Mouse (Mus musculus) layer of hippocampus, postnatal 14 days (tissue): Measurements from ENCODE around the gene Mpped2. TPM values are rescaled to one million over a fixed set of nuclear protein-coding genes. Genes with fewer than 3 reads are reported as not detected.

Source experiments
- DNase-seq, 2 experiments: peaks; one replicate each; pipeline ENCODE4 v3.0.0; 2021 to 2022; ENCODE audit warnings: low spot score in 2 of 2, mixed read lengths in 1 of 2
- total RNA-seq, 2 experiments: library from RNA; stranded (reverse); gene quantifications; 2 replicates each; pipeline ENCODE4 v1.2.3; 2021

Mpped2 gene
- total RNA-seq, 2 experiments from 2014 or later: 39.9 to 40.3 TPM

DNA sequence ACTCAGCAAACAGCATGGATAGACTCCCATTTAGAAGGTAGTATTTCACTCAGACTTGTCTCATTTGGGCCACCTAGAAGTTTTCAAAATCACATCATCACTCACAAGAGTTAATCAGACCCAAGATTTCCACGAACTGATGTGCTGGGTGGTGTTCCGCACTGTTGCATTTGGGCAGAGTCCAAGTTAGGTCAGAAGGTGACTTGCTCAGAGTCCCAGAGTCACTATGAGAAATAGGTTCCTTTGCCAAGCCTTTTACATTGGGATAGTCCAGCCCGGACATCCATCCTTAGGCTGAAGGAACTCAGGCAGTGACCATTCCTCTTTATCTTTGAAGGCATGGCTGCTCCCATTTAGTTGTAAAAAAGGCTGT lies 97.2 kb downstream of the Mpped2 start:
- no peak for DNase-seq

DNA sequence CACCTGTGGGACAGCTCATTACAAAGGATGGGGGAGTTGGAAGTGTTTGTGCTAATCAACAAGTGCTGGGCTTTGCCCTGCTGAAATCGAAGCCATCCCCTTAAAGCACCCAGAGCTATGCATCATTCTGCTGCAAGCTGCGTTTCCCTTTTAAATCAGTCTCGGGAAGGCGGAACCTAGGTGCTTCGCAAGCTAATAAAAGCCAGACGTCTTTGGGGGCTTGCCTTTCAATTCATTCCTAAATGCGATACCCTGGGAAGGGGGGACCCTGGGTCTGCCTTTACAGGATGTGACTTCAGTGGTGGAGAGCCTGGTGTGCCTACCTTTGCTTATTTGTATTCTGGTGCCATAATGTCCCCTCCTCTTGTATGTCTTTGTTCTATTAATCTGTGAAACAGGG lies 103.2 kb downstream of the Mpped2 start:
- no peak for DNase-seq

DNA sequence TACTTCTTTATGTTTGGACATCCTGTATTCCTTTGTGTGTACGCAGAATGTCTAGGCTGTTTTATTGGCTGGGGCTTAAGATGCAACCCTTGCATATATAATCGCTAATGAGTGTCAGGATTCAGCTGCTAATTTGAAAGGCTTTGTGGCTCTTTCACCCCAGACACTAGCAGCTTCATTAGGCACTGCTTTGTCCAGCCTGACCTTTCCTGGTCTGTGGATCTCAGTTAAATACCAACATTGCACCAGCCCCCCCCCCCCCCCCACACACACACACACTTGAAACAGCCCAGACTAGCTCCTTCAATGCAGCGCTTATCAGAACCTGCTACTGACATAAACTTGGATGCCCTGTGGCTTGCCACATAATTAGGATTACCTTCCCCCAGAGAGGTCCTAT lies 104.8 kb downstream of the Mpped2 start:
- no peak for DNase-seq

DNA sequence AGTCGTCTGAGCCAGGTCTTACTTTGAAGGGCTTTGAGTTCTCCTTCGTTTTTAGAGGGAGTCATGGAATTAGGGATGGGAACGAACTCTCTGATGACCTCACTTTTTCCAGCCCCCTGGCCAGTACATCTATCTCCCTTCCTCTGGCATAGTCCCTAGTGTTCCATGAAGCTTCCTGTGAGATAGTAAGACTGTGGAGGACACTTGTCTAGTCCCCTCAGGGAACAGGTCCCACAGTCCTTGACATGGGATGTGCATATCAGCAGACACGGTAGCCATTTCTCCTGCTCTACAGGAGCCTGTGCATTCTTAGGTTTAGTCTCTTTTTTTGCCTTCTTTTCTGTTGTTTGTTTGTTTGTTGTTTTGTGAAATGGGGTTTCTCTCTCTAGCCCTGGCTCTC lies 105.8 kb downstream of the Mpped2 start:
- DNase-seq: no peak

DNA sequence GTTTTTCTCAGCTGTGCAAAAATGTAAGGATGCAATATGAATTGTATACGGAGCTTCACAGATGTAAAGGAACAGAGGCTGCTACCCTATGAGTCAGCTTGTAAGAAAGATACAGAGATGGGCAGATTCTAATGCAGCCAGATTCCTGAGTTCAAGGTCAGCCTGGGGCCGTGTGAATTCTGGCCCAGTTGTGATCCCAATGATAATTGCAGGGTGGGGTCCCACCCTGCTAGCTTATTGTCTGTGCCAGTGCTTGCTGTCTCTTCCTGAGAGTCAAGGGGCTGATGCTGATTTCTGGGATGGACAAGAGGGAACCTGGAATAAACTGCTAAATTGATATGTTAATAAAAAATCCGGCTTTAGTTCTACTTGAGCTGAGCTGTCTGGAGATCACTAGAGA lies 122.8 kb downstream of the Mpped2 start:
- DNase-seq: no peak

DNA sequence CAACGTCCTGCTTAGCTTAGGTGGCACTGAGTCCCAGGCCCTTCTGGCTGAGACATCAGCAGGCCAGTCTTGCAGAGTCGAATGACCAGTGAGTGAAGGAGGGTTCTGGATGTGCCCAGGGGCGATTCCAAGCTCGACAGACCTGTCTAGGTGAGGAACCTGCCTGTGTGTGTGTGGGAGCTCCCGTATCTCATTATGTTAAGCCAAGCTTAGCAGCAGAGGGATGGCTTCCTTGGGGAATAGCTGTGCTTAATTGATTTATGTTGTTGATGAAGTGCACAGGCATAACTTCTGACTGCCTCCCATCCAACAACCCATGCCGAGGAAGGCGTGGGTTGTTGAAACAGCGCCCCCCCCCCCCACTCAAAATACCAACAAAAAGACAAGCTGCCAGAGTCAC lies 128.2 kb downstream of the Mpped2 start:
- no peak for DNase-seq

DNA sequence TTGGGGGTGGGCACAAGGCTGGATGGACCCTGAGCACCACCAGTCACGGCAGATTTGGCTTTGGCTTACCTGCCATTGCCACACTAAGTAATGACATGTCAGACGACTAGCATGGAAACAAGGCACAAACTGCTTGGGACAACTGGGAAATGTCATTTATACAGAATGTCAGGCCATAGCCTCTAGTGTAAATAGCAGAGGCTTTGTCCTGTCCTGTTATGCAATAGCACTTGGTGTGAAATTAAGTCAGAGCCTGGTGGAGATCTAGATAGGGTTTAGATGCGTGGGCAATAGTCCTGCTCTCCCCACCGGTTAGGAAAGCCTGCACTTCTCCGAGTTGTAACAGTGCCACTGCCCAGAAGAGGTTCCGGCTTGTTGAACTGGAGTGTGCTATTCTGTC lies 128.8 kb downstream of the Mpped2 start:
- DNase-seq: no peak

DNA sequence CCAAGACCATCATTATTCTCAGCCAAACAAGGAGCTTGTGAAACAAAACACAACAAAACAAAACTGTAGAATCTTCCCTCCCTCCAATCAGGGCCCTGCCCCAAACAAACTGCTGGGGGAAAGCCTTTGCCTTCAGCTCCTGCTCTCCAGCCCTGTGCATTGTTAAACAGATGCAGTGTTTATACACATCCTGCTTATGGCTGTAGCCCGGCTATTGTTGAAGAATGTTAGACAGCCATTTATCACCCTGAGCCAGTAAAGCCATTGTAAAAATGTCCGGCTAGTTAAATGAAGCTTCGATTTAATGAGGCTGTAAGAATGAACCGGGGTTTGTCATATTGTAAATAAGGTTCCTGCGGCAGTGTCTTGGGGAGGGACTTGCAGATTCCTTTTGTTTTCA lies 129.5 kb downstream of the Mpped2 start:
- DNase-seq: no peak

DNA sequence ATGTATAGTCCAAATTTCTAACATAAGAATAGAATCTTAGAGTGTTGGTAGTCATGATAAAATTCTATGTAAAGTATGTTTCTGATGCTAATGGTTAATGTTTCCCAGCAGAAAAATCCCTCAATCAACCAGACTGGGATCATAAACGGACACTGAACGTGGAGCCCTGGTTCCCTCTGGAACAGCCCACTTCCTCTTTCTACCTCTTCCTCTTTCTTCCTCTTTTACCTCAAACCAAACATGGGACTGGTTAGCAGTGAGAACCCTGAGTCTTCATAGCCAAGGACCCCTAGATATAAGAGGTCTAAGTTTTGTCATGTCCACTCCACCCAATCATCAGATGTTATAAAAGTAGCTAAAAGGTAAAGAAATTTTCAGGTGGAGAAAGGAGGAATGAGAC lies 132.4 kb downstream of the Mpped2 start:
- no peak for DNase-seq

DNA sequence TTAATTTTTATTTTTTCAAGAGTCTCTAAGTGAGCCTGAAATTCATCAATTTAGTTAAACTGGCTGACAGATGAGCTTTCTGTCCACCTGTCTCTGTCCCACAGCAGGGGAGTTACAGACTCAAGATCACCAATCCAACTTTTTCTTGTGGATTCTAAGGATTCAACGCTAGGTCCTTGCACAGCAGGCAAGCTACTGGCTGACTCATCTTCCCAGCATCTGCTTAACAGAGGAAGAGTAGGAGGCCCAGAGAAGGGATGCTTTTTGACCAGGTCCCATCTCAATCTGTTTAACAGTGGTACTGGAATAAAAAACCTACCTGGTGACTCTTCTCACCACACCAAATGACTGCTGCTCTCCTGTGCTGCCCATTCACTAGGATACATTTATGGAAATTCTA lies 133.0 kb downstream of the Mpped2 start:
- DNase-seq: no peak

DNA sequence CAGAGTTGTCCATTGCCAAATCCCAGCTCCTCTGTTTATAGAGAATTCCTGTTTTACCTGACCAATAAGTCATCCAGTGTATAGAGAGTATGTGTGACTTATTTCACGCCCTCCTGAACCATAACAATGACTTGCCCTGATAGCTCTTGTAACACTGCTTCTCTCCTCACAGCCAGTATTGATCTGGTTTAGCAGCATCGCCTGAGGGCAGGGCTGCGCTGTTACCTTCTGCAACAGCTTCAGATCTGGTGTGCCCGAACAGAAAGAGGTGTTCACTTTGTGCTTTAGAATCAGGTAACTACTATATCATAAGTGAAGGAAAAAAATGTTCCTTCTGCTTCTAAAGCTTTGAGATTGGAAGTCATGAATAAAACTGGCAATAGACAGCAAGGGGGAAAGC lies 133.7 kb downstream of the Mpped2 start:
- DNase-seq: no peak

DNA sequence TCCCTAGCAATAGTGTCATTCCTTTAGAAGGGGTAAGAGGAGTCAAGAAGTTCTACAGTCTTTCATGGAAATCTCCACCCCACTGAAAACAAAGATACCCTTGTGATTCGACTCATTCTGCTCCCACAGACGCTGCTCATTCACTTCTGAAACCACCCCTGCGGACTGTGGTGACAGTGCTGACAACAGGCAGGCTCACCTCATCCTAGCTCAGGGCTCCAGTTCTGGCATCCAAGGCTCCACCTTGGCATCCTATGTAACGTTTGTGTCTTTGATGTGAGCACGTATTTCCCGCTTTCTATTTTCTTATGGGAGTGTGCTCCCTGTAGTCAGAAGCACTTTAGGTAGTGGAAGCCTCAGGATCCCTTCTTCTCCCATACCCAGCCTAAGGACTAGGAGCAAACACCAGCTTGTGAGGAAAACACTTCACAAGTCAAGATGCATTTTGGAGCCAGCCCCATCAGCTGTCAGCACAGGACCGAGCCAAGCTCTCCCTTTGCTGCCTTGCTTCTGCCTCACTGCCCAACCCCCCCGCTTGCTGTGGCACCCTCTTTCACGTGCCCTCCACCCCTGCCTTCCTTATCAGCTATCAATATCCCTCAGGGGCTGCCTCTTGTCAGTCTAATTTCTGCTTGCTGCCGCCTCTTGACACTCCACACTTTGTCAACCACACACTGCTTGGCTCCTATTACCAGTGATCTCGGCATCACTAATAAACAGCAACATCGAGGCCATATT lies 135.7 kb downstream of the Mpped2 start:
- peak in 1 of 2 experiments; percentile 11 for DNase-seq

DNA sequence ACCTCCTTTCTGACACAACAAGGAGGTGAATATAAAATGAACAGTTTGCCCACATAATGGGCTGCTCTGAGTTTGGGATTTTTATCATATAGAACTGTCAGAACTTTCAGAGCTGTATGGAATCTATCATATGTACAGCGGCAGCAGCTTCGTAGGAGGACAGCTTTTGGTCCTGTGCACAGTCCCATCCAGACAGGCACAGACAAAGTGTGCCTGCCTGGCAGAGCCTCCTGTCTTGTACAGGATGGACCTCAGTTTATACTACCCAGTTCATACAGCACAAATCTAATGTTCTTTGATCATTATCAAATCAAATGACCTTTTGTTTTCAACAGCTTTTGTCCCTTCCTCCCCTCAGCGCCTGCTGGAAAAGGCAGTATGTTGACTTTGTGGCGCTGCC lies 136.4 kb downstream of the Mpped2 start:
- DNase-seq: no peak

DNA sequence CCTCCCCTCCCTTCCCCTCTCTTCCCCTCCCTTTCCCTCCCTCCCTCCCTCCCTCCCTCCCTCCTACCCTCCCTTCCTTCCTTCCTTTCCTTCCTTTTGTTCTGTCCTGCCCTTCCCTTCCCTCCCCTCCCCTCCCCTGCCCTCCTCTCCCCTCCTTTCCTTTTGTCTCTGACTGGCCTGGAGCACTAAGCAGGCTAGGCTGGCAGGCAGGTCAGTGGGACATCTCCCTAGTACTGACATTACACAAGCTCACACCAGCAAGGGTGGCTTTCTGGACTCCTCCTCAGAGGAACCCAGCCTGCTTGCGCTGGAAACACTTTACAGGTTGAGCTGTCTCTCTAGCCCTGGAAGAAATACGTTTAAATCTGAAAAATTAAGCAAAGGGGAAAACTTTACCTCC lies 139.5 kb downstream of the Mpped2 start:
- no peak for DNase-seq

DNA sequence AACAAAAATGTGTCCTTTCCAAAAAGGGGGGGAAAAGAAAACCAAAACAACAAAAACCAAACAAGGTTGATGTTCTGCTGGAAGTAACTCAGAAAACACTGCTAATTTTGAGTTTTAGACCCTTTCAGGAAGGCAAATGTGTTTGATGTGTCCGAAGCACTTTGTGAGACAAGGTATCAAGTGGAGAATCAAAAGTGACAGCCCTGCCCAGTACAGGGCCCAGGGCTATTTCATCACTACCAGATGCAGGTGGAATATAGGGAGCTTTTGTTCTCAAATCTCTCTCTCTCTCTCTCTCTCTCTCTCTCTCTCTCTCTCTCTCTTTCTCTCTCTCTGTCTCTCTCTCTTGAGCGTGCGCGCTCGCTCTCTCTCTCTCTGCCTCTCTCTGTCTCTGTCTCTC lies 140.1 kb downstream of the Mpped2 start:
- DNase-seq: no peak

DNA sequence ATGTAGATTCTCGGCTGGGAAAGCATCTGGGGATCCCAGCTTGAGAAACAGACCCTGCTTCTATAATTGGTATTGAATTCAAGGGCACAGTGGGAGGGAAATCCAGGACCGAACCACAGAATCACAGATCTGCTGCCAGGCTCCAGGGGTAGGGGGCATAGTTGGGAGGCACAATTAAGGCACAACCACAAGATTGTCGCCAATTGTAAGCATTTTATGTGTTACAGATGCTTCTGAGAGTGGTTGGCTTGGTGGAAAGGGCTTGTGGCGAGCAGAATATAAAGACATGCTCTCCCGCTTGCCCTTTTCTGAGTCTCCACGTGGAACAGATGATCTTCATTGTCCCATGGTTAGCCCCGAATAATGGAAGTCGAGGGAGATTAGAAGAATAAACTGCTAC lies 142.3 kb downstream of the Mpped2 start:
- DNase-seq: no peak

DNA sequence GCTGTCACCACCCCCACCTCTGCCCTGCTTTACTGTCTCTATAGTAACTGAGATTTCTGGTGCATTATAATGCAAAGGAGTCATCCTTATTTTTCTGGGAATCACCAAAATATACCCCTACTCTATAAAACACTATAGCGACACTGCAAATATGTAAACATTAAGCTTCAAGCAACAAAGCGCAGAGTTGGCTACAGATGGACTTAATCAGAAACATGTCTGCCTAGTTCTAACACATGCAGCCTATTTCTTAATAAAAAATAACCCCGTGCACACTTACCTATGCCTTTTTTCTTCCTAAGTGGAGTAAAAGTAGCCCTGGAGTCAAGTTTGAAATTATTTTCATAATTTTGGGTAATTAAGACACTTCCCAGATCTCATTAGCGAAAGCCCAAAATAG lies 144.2 kb downstream of the Mpped2 start:
- DNase-seq: no peak

DNA sequence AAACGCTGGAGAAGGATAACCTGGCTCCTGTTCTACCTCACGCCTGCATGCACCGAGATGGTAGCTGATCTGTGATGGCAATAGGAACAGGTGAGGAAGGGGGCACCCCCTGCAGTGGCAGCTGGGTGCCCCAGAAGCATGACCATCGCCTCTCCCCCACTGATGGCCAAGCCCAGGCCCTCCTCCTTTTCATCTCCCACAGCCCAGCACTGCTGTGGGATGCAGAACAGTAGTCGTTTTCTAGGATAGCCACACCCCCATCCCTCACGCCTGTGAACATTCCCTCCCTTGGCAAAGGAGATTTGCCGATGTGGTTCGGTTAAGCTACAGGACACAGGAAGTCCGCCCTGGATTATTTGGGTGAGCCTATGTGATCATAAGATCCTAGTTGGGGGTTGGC lies 151.1 kb downstream of the Mpped2 start:
- DNase-seq: no peak

DNA sequence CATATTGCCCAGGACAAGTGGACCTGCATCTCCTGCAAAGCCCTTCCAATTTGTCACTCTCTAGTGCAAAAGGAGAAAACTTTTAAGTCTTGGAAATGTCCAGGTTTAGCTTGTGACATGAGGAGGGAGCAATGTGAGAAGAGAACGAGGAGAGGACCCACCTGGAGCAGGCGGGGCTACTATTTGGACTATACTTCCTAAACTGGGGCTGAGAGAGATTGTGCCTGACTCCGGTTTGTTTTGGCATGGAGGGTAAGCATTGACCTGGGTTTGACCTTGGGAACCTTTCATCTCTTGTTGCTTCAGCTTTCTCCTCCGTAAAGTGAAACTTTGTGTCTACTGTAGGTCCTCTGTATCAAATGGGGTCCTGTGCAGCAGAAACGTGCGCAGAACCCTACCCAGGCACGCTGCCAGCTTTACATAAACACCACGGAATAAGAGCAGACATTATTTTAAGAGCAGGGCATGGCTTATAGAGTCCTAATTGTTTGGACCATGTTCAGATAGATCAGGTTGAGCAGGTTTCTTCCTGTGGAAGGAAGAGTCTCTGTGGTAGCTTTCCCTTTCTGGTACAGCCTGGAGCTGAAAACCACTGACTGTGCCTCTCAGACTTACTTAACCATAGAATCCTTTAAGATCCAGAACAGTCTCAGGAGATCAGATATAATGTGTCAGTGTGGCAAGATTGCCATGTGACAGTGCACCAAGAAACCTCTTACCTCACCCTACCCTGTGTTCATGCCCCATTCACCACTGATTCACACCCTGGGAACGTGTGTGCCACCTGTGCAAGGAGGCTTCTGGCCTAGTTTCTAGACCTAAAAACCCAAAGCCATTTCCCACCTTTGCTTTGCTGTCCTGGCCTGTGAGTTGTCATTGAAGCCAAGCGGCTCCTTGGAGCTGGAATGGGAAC lies 152.0 kb downstream of the Mpped2 start:
- no peak for DNase-seq

DNA sequence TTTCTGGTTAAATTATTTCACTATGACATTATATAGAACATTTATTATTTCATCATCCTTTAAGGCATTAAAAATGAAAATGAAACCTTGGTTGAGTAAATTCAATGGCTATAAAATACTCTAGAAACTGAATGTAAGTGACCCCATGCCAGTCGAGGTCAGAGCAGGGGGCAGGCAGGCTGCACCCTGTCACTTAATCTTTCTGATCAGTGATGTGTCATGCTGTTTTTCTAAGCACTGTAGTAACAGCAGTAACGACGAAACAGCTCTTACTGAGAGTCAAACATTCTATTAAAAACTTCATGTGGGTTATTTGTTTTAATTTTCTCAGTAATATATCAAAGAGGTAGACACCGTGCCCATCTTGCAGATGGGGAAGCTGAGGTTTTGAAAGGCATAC lies 153.4 kb downstream of the Mpped2 start:
- DNase-seq: no peak

DNA sequence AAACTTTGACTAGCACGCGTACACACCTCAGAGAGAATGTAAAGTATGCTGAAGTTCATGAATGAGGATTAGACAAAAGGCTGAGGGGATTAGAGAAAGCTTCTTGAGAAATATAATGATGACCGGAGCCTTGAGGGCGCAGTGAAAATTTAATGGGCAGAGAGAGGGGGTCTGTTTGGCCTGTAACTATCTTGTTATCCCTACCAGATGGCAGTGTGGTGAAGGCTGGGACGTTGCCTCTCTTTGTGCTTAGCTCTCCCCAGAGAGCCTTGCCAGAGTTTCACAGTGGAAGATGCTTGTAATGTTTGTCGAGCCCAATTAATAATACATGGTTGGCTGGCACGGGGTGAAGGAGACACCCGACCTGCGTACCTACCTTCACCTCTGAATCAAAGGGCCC lies 156.3 kb downstream of the Mpped2 start:
- DNase-seq: no peak

DNA sequence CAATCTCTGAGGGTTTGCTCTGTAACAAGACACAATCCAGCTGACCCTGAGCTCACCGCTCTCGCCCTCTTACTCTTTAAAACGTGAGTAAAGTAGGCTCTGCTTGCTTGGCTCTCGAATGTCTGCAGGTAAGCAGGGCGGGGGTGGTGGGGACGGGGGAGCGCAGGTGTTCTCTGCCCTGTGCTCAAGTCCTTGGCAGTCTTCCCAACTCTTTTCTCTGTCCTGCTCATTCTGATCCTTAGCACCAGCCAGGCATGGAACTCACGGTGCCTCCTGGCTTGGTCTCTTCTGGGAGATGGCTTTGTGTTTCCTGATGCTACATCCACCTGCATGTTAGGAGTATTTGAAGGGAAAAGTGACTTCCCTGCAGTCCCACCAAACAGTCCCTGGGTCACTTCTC lies 158.4 kb downstream of the Mpped2 start:
- no peak for DNase-seq

DNA sequence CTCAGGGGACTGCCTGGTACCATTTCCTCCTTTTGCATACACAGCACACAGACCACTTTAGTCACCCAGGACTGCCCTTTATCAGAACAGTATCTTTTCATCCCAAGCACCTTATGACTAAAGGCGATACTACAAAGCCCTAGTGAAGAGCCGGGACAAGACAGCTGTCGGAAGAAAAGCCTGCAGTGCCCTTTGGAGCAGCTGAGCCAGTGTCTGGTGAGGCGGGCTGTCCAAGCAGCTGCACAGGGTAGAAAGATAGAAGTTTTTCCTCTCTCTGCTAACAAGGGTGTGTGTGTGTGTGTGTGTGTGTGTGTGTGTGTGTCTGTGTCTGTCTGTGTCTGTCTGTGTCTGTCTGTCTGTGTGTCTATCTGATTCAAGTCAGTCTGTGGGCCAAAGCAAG lies 161.1 kb downstream of the Mpped2 start:
- no peak for DNase-seq
